32 mouse cellular contexts compared by ENCODE assay signal in genomic region chr15:85303241-85303640, GRCm38 (mm10).
"Had no signal": no experiment of that assay in that cellular context is flagged by ENCODE, and none has a peak within 500 bp of the region (broad histone marks: within the 10 kb centered on the region; RNA-seq: fewer than 3 reads in every experiment).

No protein-coding gene starts in this region.

- H3K4me1 ChIP-seq: liver, embryonic 13.5 days; midbrain, embryonic 15.5 days had no signal

- ATAC-seq: liver, embryonic 12.5 days; liver, postnatal 0 days; lung, postnatal 0 days; midbrain, embryonic 13.5 days; midbrain, embryonic 15.5 days; midbrain, embryonic 16.5 days had no signal

- H3K9ac ChIP-seq: limb, embryonic 12.5 days; limb, embryonic 13.5 days; limb, embryonic 15.5 days; liver, embryonic 12.5 days; liver, embryonic 13.5 days; liver, embryonic 14.5 days; liver, embryonic 15.5 days; liver, postnatal 0 days; lung, embryonic 14.5 days; lung, embryonic 15.5 days; midbrain, embryonic 12.5 days; midbrain, embryonic 13.5 days; midbrain, embryonic 15.5 days; neural tube, embryonic 12.5 days had no signal

- H3K27ac ChIP-seq: limb, embryonic 10.5 days; limb, embryonic 12.5 days; limb, embryonic 13.5 days; limb, embryonic 15.5 days; liver, embryonic 12.5 days; liver, embryonic 13.5 days; liver, embryonic 14.5 days; liver, embryonic 15.5 days; lung, embryonic 15.5 days; macrophage; midbrain, embryonic 10.5 days; midbrain, embryonic 12.5 days; midbrain, embryonic 13.5 days; midbrain, embryonic 15.5 days; neural tube, embryonic 12.5 days had no signal

- H3K9me3 ChIP-seq: limb, embryonic 10.5 days; limb, embryonic 13.5 days; limb, embryonic 15.5 days; liver, embryonic 12.5 days; liver, embryonic 15.5 days; lung, embryonic 15.5 days; midbrain, embryonic 12.5 days; midbrain, embryonic 15.5 days had no signal

- DNase-seq: left cerebral cortex, postnatal 4 days; liver; liver, embryonic 13.5 days; liver, postnatal 0 days; lung, adult 18-20 months; lung, adult 2 months; lung, embryonic 14.5 days; lung, postnatal 10 days; lung, postnatal 14 days; lung, postnatal 36 days; lung, postnatal 4 days; midbrain, embryonic 14.5 days had no signal

- H3K4me2 ChIP-seq: limb, embryonic 12.5 days; limb, embryonic 13.5 days; limb, embryonic 15.5 days; liver, embryonic 11.5 days; liver, embryonic 12.5 days; liver, embryonic 13.5 days; liver, embryonic 15.5 days; lung, embryonic 14.5 days; lung, embryonic 15.5 days; midbrain, embryonic 11.5 days; midbrain, embryonic 12.5 days; midbrain, embryonic 13.5 days; midbrain, embryonic 15.5 days; neural tube, embryonic 12.5 days had no signal

- H3K4me3 ChIP-seq: limb, embryonic 10.5 days; limb, embryonic 12.5 days; limb, embryonic 13.5 days; limb, embryonic 15.5 days; liver, embryonic 12.5 days; liver, embryonic 13.5 days; liver, embryonic 15.5 days; lung, embryonic 15.5 days; megakaryocyte, embryonic 14.5 days; midbrain, embryonic 10.5 days; midbrain, embryonic 12.5 days; midbrain, embryonic 13.5 days; midbrain, embryonic 15.5 days; myocyte; neural tube, embryonic 12.5 days had no signal

- H3K27me3 ChIP-seq: limb, embryonic 12.5 days; limb, embryonic 13.5 days; limb, embryonic 15.5 days; liver, embryonic 12.5 days; liver, embryonic 13.5 days; liver, embryonic 15.5 days; lung, embryonic 15.5 days; midbrain, embryonic 12.5 days; midbrain, embryonic 13.5 days; midbrain, embryonic 15.5 days; neural tube, embryonic 12.5 days had no signal

- H3K36me3 ChIP-seq: limb, embryonic 10.5 days; limb, embryonic 12.5 days; limb, embryonic 13.5 days; limb, embryonic 15.5 days; liver, embryonic 12.5 days; liver, embryonic 13.5 days; liver, embryonic 15.5 days; lung, embryonic 15.5 days; midbrain, embryonic 10.5 days; midbrain, embryonic 12.5 days; midbrain, embryonic 13.5 days; midbrain, embryonic 15.5 days; neural tube, embryonic 12.5 days had no signal
